Mouse (Mus musculus): Measurements from ENCODE around the gene Trim37. TPM values are rescaled to one million over a fixed set of nuclear protein-coding genes. Genes with fewer than 3 reads are reported as not detected.

Trim37 gene
- total RNA-seq, 1 experiment, result 36.9 TPM

GRCm38 (mm10) chr11:87175031-87175430 lies 48.2 kb downstream of the Trim37 start:
- Histone ChIP-seq H3K27ac (ENCODE audit: insufficient read depth, low read depth, low read length, poor library complexity, severe bottlenecking) (no peak overlapping the region), H3K4me3 (ENCODE audit: insufficient read depth in 1 of 2, low read depth in 1 of 2, low read length in 2 of 2, poor library complexity in 1 of 2, severe bottlenecking in 1 of 2) (no peak overlapping the region), H3K9me3 (ENCODE audit: control insufficient read depth, insufficient read depth, low read depth, low read length) (no peaks in the 10 kb centered on the region), H3K9ac (ENCODE audit: insufficient read depth, low read depth, low read length, poor library complexity, severe bottlenecking) (no peak overlapping the region), H3K4me1 (ENCODE audit: control insufficient read depth in 2 of 2, insufficient read depth in 2 of 2, low read length in 2 of 2, poor library complexity in 1 of 2) (no peaks in the 10 kb centered on the region), H3K36me3 (ENCODE audit: control insufficient read depth, insufficient read depth, low read length, poor library complexity, severe bottlenecking) (peaks cover 5% of the 10 kb centered on the region)
- no peak for DNase-seq (ENCODE audit: low read depth, low spot score)
- in situ Hi-C loops (cut with MboI; ENCODE audit: low sequenced_read_pairs in 2 of 2, unreplicated experiment in 2 of 2), result no loop called here
- no peak for TF ChIP-seq ZC3H11A (IDR thresholded peaks at IDR 0.05; ENCODE audit: borderline replicate concordance, low read depth, low read length)
- TF ChIP-seq ZNF384 (IDR thresholded peaks at IDR 0.05; ENCODE audit: low read depth, low read length), result no peak
- TF ChIP-seq HCFC1 (IDR thresholded peaks at IDR 0.05; ENCODE audit: borderline replicate concordance, insufficient read depth, low read length), result no peak
- no peak for TF ChIP-seq CHD2 (IDR thresholded peaks at IDR 0.05; ENCODE audit: low read depth, low read length)
- TF ChIP-seq MAFK (IDR thresholded peaks at IDR 0.05; ENCODE audit: insufficient read depth, low read depth, low read length), result no peak

- in situ Hi-C loops (cut with MboI; ENCODE audit: low sequenced_read_pairs in 2 of 2, unreplicated experiment in 2 of 2), result no loop called here
- H3K4me3 ChIP-seq (ENCODE audit: insufficient read depth in 1 of 2, low read depth in 1 of 2, low read length in 2 of 2, poor library complexity in 1 of 2, severe bottlenecking in 1 of 2), result no peak overlapping the region
- H3K9ac ChIP-seq (ENCODE audit: insufficient read depth, low read depth, low read length, poor library complexity, severe bottlenecking), result no peak overlapping the region
- no peaks in the 10 kb centered on the region for H3K9me3 ChIP-seq (ENCODE audit: control insufficient read depth, insufficient read depth, low read depth, low read length)
- TF ChIP-seq MAFK (IDR thresholded peaks at IDR 0.05; ENCODE audit: insufficient read depth, low read depth, low read length) (no peak), ZC3H11A (IDR thresholded peaks at IDR 0.05; ENCODE audit: borderline replicate concordance, low read depth, low read length) (no peak)
- H3K4me1 ChIP-seq (ENCODE audit: control insufficient read depth in 2 of 2, insufficient read depth in 2 of 2, low read length in 2 of 2, poor library complexity in 1 of 2), result no peaks in the 10 kb centered on the region
- no peak overlapping the region for H3K27ac ChIP-seq (ENCODE audit: insufficient read depth, low read depth, low read length, poor library complexity, severe bottlenecking)
- no peak for DNase-seq (ENCODE audit: low read depth, low spot score)
- H3K36me3 ChIP-seq (ENCODE audit: control insufficient read depth, insufficient read depth, low read length, poor library complexity, severe bottlenecking), result peaks cover 5% of the 10 kb centered on the region
Measured at GRCm38 (mm10) chr11:87212313-87212712, 85.4 kb downstream of the Trim37 start.

- no peak for DNase-seq (ENCODE audit: low read depth, low spot score)
- in situ Hi-C loops (cut with MboI; ENCODE audit: low sequenced_read_pairs in 2 of 2, unreplicated experiment in 2 of 2), result no loop called here
- peaks cover 14% of the 10 kb centered on the region for H3K36me3 ChIP-seq (ENCODE audit: control insufficient read depth, insufficient read depth, low read length, poor library complexity, severe bottlenecking)
Measured at GRCm38 (mm10) chr11:87222686-87223085, 95.8 kb downstream of the Trim37 start.

GRCm38 (mm10) chr11:87227056-87227455 lies 100.2 kb downstream of the Trim37 start:
- no peak for DNase-seq (ENCODE audit: low read depth, low spot score)
- TF ChIP-seq ZNF384 (IDR thresholded peaks at IDR 0.05; ENCODE audit: low read depth, low read length), result no peak
- TF ChIP-seq CHD2 (IDR thresholded peaks at IDR 0.05; ENCODE audit: low read depth, low read length), result no peak
- no peak for TF ChIP-seq ZC3H11A (IDR thresholded peaks at IDR 0.05; ENCODE audit: borderline replicate concordance, low read depth, low read length)
- no peak for TF ChIP-seq MAFK (IDR thresholded peaks at IDR 0.05; ENCODE audit: insufficient read depth, low read depth, low read length)
- no peak for TF ChIP-seq HCFC1 (IDR thresholded peaks at IDR 0.05; ENCODE audit: borderline replicate concordance, insufficient read depth, low read length)
- H3K9ac ChIP-seq (ENCODE audit: insufficient read depth, low read depth, low read length, poor library complexity, severe bottlenecking), result no peak overlapping the region
- no peak overlapping the region for H3K27ac ChIP-seq (ENCODE audit: insufficient read depth, low read depth, low read length, poor library complexity, severe bottlenecking)
- H3K4me1 ChIP-seq (ENCODE audit: control insufficient read depth in 2 of 2, insufficient read depth in 2 of 2, low read length in 2 of 2, poor library complexity in 1 of 2), result no peaks in the 10 kb centered on the region
- H3K4me3 ChIP-seq (ENCODE audit: insufficient read depth in 1 of 2, low read depth in 1 of 2, low read length in 2 of 2, poor library complexity in 1 of 2, severe bottlenecking in 1 of 2), result no peak overlapping the region
- in situ Hi-C loops (cut with MboI; ENCODE audit: low sequenced_read_pairs in 2 of 2, unreplicated experiment in 2 of 2), result no loop called here
- peaks cover 12% of the 10 kb centered on the region for H3K36me3 ChIP-seq (ENCODE audit: control insufficient read depth, insufficient read depth, low read length, poor library complexity, severe bottlenecking)
- no peaks in the 10 kb centered on the region for H3K9me3 ChIP-seq (ENCODE audit: control insufficient read depth, insufficient read depth, low read depth, low read length)

More at GRCm38 (mm10) chr11:87222686-87223085, 95.8 kb downstream of the Trim37 start:
- no peak for TF ChIP-seq ZNF384 (IDR thresholded peaks at IDR 0.05; ENCODE audit: low read depth, low read length)
- no peak for TF ChIP-seq CHD2 (IDR thresholded peaks at IDR 0.05; ENCODE audit: low read depth, low read length)
- TF ChIP-seq ZC3H11A (IDR thresholded peaks at IDR 0.05; ENCODE audit: borderline replicate concordance, low read depth, low read length), result no peak
- no peak for TF ChIP-seq HCFC1 (IDR thresholded peaks at IDR 0.05; ENCODE audit: borderline replicate concordance, insufficient read depth, low read length)
- no peak for TF ChIP-seq MAFK (IDR thresholded peaks at IDR 0.05; ENCODE audit: insufficient read depth, low read depth, low read length)
- H3K4me1 ChIP-seq (ENCODE audit: control insufficient read depth in 2 of 2, insufficient read depth in 2 of 2, low read length in 2 of 2, poor library complexity in 1 of 2), result no peaks in the 10 kb centered on the region
- H3K9me3 ChIP-seq (ENCODE audit: control insufficient read depth, insufficient read depth, low read depth, low read length), result no peaks in the 10 kb centered on the region
- no peak overlapping the region for H3K9ac ChIP-seq (ENCODE audit: insufficient read depth, low read depth, low read length, poor library complexity, severe bottlenecking)
- no peak overlapping the region for H3K4me3 ChIP-seq (ENCODE audit: insufficient read depth in 1 of 2, low read depth in 1 of 2, low read length in 2 of 2, poor library complexity in 1 of 2, severe bottlenecking in 1 of 2)
- no peak overlapping the region for H3K27ac ChIP-seq (ENCODE audit: insufficient read depth, low read depth, low read length, poor library complexity, severe bottlenecking)

GRCm38 (mm10) chr11:87233377-87233776 lies 106.5 kb downstream of the Trim37 start:
- Histone ChIP-seq H3K9ac (ENCODE audit: insufficient read depth, low read depth, low read length, poor library complexity, severe bottlenecking) (no peak overlapping the region), H3K27ac (ENCODE audit: insufficient read depth, low read depth, low read length, poor library complexity, severe bottlenecking) (no peak overlapping the region), H3K4me3 (ENCODE audit: insufficient read depth in 1 of 2, low read depth in 1 of 2, low read length in 2 of 2, poor library complexity in 1 of 2, severe bottlenecking in 1 of 2) (no peak overlapping the region), H3K36me3 (ENCODE audit: control insufficient read depth, insufficient read depth, low read length, poor library complexity, severe bottlenecking) (peaks cover 6% of the 10 kb centered on the region; the same call in 1 of the 2 replicates), H3K9me3 (ENCODE audit: control insufficient read depth, insufficient read depth, low read depth, low read length) (no peaks in the 10 kb centered on the region), H3K4me1 (ENCODE audit: control insufficient read depth in 2 of 2, insufficient read depth in 2 of 2, low read length in 2 of 2, poor library complexity in 1 of 2) (no peaks in the 10 kb centered on the region)
- in situ Hi-C loops (cut with MboI; ENCODE audit: low sequenced_read_pairs in 2 of 2, unreplicated experiment in 2 of 2), result no loop called here
- TF ChIP-seq MAFK (IDR thresholded peaks at IDR 0.05; ENCODE audit: insufficient read depth, low read depth, low read length) (no peak), ZNF384 (IDR thresholded peaks at IDR 0.05; ENCODE audit: low read depth, low read length) (no peak)
- DNase-seq (ENCODE audit: low read depth, low spot score), result no peak

Measured in ES-E14 (cell line).